Mouse (Mus musculus) limb, embryonic 12.5 days (tissue): ENCODE results near the gene Frs2. TPM values are rescaled to one million over a fixed set of nuclear protein-coding genes. Genes with fewer than 3 reads are reported as not detected.
A peak's percentile ranks its signal among the peaks of the same experiment; 100 is the strongest.
"Not testable (repeated sequence)": the region's sequence is repeated elsewhere in the genome, so short reads cannot be mapped to it uniquely, and the experiment has no call there.

Source experiments
- ATAC-seq: fragments of 200-750 bp; cut with Nextera tagmentation; 2 replicates; pipeline ENCODE4 v1.8.0; 2017; ENCODE audit warnings: low read depth, moderate TSS enrichment; ENCODE audit not compliant: insufficient number of reproducible peaks, insufficient read depth, low FRiP score, low TSS enrichment
- H3K27ac ChIP-seq: fragments of 300-500 bp; sonication (generic); 2 replicates; pipeline ENCODE4 v1.5.1; 2016; ENCODE audit warnings: mild to moderate bottlenecking, moderate library complexity
- H3K27me3 ChIP-seq: fragments of 300-500 bp; sonication (generic); 2 replicates; pipeline ENCODE4 v1.6.1; 2016; ENCODE audit warnings: mild to moderate bottlenecking, moderate library complexity
- H3K36me3 ChIP-seq: fragments of 300-500 bp; sonication (generic); 2 replicates; pipeline ENCODE4 v1.6.1; 2016; ENCODE audit warnings: mild to moderate bottlenecking, moderate library complexity
- H3K4me1 ChIP-seq: fragments of 300-500 bp; sonication (generic); replicated peaks from 2 replicates; pipeline ENCODE4 v1.6.1; 2016
- H3K4me2 ChIP-seq: fragments of 300-500 bp; sonication (generic); 2 replicates; pipeline ENCODE4 v1.6.1; 2016; ENCODE audit warnings: mild to moderate bottlenecking, moderate library complexity
- H3K4me3 ChIP-seq: fragments of 300-500 bp; sonication (generic); replicated peaks from 2 replicates; pipeline ENCODE4 v1.5.1; 2016; ENCODE audit warnings: mild to moderate bottlenecking
- H3K9ac ChIP-seq: fragments of 300-500 bp; sonication (generic); replicated peaks from 2 replicates; pipeline ENCODE4 v1.6.1; 2016; ENCODE audit warnings: mild to moderate bottlenecking, moderate library complexity
- H3K9me3 ChIP-seq: fragments of 300-500 bp; sonication (generic); 2 replicates; pipeline ENCODE4 v1.6.1; 2016; ENCODE audit warnings: mild to moderate bottlenecking, moderate library complexity
- WGBS: fragments of 180-500 bp; shearing (Covaris S2); methylation state at CpG from one replicate; pipeline ENCODE4 v1.1.7; 2016; 5-methylcytosine and 5-hydroxymethylcytosine counted together
- polyA plus RNA-seq: library from polyadenylated mRNA; unstranded; fragments of >200 nt; fragmentation: Nextera tagmentation; extraction: Ambion mirVana; gene quantifications from 2 replicates; pipeline ENCODE4 v1.2.1, GENCODE M21; 2016

Gene Frs2
- polyA plus RNA-seq, 1 experiment from 2014 or later: 21.2 TPM

GRCm38 (mm10) chr10:117145546-117146265, 2.6 kb downstream of the Frs2 start:
- H3K4me1 ChIP-seq: peaks cover 46% of the 10 kb centered on the region
- 82% methylated on average over 8 of the region's 8 CpGs for WGBS
- no peak overlapping the region for H3K27ac ChIP-seq
- no peak overlapping the region for H3K9ac ChIP-seq
- H3K4me2 ChIP-seq: no peak overlapping the region
- no peaks in the 10 kb centered on the region for H3K27me3 ChIP-seq
- ATAC-seq: no peak
- no peaks in the 10 kb centered on the region for H3K36me3 ChIP-seq
- no peaks in the 10 kb centered on the region for H3K9me3 ChIP-seq
- no peak overlapping the region for H3K4me3 ChIP-seq

GRCm38 (mm10) chr10:117144628-117145027, 3.7 kb downstream of the Frs2 start:
- no peaks in the 10 kb centered on the region for H3K36me3 ChIP-seq
- peaks cover 40% of the 10 kb centered on the region for H3K4me1 ChIP-seq
- H3K4me2 ChIP-seq: no peak overlapping the region
- no peak overlapping the region for H3K4me3 ChIP-seq
- no peak overlapping the region for H3K9ac ChIP-seq
- 0 out of 2 replicates have a peak overlapping the region, but pooled peaks have one; percentile 19 for H3K27ac ChIP-seq
- no peak for ATAC-seq
- 56% methylated on average over 6 of the region's 6 CpGs for WGBS
- no peaks in the 10 kb centered on the region for H3K9me3 ChIP-seq
- no peaks in the 10 kb centered on the region for H3K27me3 ChIP-seq

- Histone ChIP-seq H3K4me2 (no peak overlapping the region), H3K4me1 (peaks cover 35% of the 10 kb centered on the region), H3K4me3 (no peak overlapping the region), H3K27me3 (no peaks in the 10 kb centered on the region), H3K36me3 (no peaks in the 10 kb centered on the region), H3K9me3 (no peaks in the 10 kb centered on the region), H3K9ac (no peak overlapping the region), H3K27ac (no peak overlapping the region)
- WGBS: 91% methylated on average over 4 of the region's 4 CpGs
- no peak for ATAC-seq
These were observed 4.3 kb downstream of the Frs2 start for GRCm38 (mm10) chr10:117144071-117144470.

GRCm38 (mm10) chr10:117143311-117143710, 5.0 kb downstream of the Frs2 start:
- H3K4me2 ChIP-seq: no peak overlapping the region
- H3K9me3 ChIP-seq: no peaks in the 10 kb centered on the region
- H3K4me3 ChIP-seq: no peak overlapping the region
- no peaks in the 10 kb centered on the region for H3K27me3 ChIP-seq
- H3K9ac ChIP-seq: no peak overlapping the region
- 84% methylated on average over 2 of the region's 2 CpGs for WGBS
- peaks cover 32% of the 10 kb centered on the region for H3K4me1 ChIP-seq
- no peaks in the 10 kb centered on the region for H3K36me3 ChIP-seq
- H3K27ac ChIP-seq: no peak overlapping the region
- ATAC-seq: no peak

GRCm38 (mm10) chr10:117141939-117142552, 6.3 kb downstream of the Frs2 start:
- ATAC-seq: no peak
- H3K36me3 ChIP-seq: no peaks in the 10 kb centered on the region
- H3K9ac ChIP-seq: no peak overlapping the region
- H3K4me1 ChIP-seq: peaks cover 31% of the 10 kb centered on the region
- no peak overlapping the region for H3K4me3 ChIP-seq
- H3K9me3 ChIP-seq: no peaks in the 10 kb centered on the region
- H3K4me2 ChIP-seq: no peak overlapping the region
- H3K27ac ChIP-seq: no peak overlapping the region
- 73% methylated on average over 7 of the region's 7 CpGs for WGBS
- H3K27me3 ChIP-seq: no peaks in the 10 kb centered on the region

DNA sequence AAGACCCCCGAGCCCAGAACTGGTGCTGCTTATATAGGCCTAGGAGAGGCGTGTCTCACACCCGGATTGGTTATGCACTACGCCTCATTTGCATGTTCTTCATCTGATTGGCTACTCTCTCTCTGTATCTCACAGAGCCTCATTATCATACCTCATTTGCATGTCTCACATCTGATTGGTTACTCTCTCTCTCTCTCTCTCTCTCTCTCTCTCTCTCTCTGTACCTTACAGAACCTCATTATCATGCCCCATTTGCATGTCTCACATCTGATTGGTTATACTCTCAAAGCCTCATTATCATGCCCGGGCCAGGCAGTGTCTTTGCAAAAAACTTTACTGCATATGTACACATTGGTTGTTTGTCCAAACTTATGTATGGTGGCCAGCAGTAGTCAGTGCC, 16.8 kb downstream of the Frs2 start:
- not testable (repeated sequence) for H3K4me2 ChIP-seq, H3K27me3 ChIP-seq, H3K4me3 ChIP-seq, H3K9ac ChIP-seq, H3K4me1 ChIP-seq, H3K9me3 ChIP-seq, ATAC-seq, H3K27ac ChIP-seq
- WGBS: 88% methylated on average over 5 of the region's 5 CpGs
- H3K36me3 ChIP-seq: peaks cover 18% of the 10 kb centered on the region

DNA sequence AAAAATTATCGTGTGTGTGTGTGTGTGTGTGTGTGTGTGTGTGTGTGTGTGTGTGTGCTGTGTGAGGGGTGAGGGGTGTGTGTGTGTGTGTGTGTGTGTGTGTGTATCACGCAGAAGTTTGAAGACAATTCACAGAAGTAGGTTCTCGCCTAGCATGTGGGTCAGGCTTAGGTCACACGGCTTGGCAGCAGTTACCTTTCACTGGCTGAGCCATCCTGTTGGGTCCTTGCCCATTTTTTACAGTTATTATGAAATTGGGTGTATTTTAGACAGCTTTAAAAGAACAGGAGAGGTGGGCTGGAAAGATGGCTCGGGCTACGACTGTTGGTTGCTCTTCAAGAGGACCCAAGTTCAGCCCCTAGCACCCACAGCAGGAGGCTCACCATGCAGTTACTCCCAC, 18.3 kb downstream of the Frs2 start:
- Histone ChIP-seq H3K4me3 (no peak overlapping the region), H3K4me1 (peaks cover 8% of the 10 kb centered on the region; the same call in 1 of the 2 replicates), H3K27me3 (no peaks in the 10 kb centered on the region), H3K36me3 (peaks cover 21% of the 10 kb centered on the region), H3K27ac (no peak overlapping the region), H3K9me3 (no peaks in the 10 kb centered on the region), H3K4me2 (no peak overlapping the region), H3K9ac (no peak overlapping the region)
- ATAC-seq: no peak
- WGBS: 94% methylated on average over 6 of the region's 6 CpGs

GRCm38 (mm10) chr10:117128693-117129092, 19.6 kb downstream of the Frs2 start:
- ATAC-seq: no peak
- no peak overlapping the region for H3K9ac ChIP-seq
- H3K4me2 ChIP-seq: no peak overlapping the region
- peaks cover 8% of the 10 kb centered on the region; the same call in 1 of the 2 replicates for H3K4me1 ChIP-seq
- H3K9me3 ChIP-seq: no peaks in the 10 kb centered on the region
- 85% methylated on average over 2 of the region's 2 CpGs for WGBS
- no peaks in the 10 kb centered on the region for H3K27me3 ChIP-seq
- no peak overlapping the region for H3K4me3 ChIP-seq
- H3K36me3 ChIP-seq: peaks cover 21% of the 10 kb centered on the region
- no peak overlapping the region for H3K27ac ChIP-seq

- Histone ChIP-seq H3K27me3 (no peaks in the 10 kb centered on the region), H3K4me2 (no peak overlapping the region), H3K27ac (no peak overlapping the region), H3K4me1 (peaks cover 8% of the 10 kb centered on the region; the same call in 1 of the 2 replicates), H3K9me3 (no peaks in the 10 kb centered on the region), H3K4me3 (no peak overlapping the region), H3K36me3 (peaks cover 18% of the 10 kb centered on the region), H3K9ac (no peak overlapping the region)
- 54% methylated on average over 2 of the region's 2 CpGs for WGBS
- ATAC-seq: no peak
These were observed 20.9 kb downstream of the Frs2 start for GRCm38 (mm10) chr10:117127480-117127879.

GRCm38 (mm10) chr10:117126719-117127118, 21.6 kb downstream of the Frs2 start:
- H3K9ac ChIP-seq: no peak overlapping the region
- H3K4me2 ChIP-seq: no peak overlapping the region
- 93% methylated on average over 1 of the region's 1 CpGs for WGBS
- H3K4me3 ChIP-seq: no peak overlapping the region
- ATAC-seq: no peak
- no peaks in the 10 kb centered on the region for H3K27me3 ChIP-seq
- H3K9me3 ChIP-seq: no peaks in the 10 kb centered on the region
- H3K4me1 ChIP-seq: peaks cover 8% of the 10 kb centered on the region; the same call in 1 of the 2 replicates
- peaks cover 10% of the 10 kb centered on the region for H3K36me3 ChIP-seq
- no peak overlapping the region for H3K27ac ChIP-seq

- Histone ChIP-seq H3K36me3 (peaks cover 9% of the 10 kb centered on the region; the same call in 1 of the 2 replicates), H3K27me3 (no peaks in the 10 kb centered on the region), H3K4me1 (peaks cover 8% of the 10 kb centered on the region; the same call in 1 of the 2 replicates), H3K4me3 (no peak overlapping the region), H3K27ac (no peak overlapping the region), H3K4me2 (no peak overlapping the region), H3K9me3 (no peaks in the 10 kb centered on the region), H3K9ac (no peak overlapping the region)
- 94% methylated on average over 4 of the region's 4 CpGs for WGBS
- no peak for ATAC-seq
These were observed 22.1 kb downstream of the Frs2 start for GRCm38 (mm10) chr10:117126233-117126632.
